Mouse (Mus musculus): ENCODE measurements at regions not wholly inside any gene's neighbourhood (a gene's known extent, or its start where the extent isn't known, plus 50 kb on each side); places are given as distances from the start of the nearest gene placed in this dataset.
"Not testable (repeated sequence)": the region's sequence is repeated elsewhere in the genome, so short reads cannot be mapped to it uniquely, and the experiment has no call there.

GRCm38 (mm10) chr1:30548761-30549160 is 325.0 kb downstream of the Phf3 start:
- not testable (repeated sequence) for DNase-seq (ENCODE audit: low spot score)

- DNase-seq (ENCODE audit: low spot score): no peak
These were observed 333.5 kb downstream of the Phf3 start for GRCm38 (mm10) chr1:30540088-30540698.

- peak; percentile 20 for DNase-seq (ENCODE audit: low spot score)
These were observed 336.4 kb downstream of the Phf3 start for GRCm38 (mm10) chr1:30536989-30537975.

GRCm38 (mm10) chr1:30517348-30517747 is 356.4 kb downstream of the Phf3 start:
- DNase-seq (ENCODE audit: low spot score): no peak

GRCm38 (mm10) chr1:30515846-30516245 is 357.9 kb downstream of the Phf3 start:
- DNase-seq (ENCODE audit: low spot score): no peak

GRCm38 (mm10) chr1:30503224-30503623 is 370.5 kb downstream of the Phf3 start:
- peak; percentile 54 for DNase-seq (ENCODE audit: low spot score)

GRCm38 (mm10) chr1:30460295-30460958 is 413.3 kb downstream of the Phf3 start:
- no peak for DNase-seq (ENCODE audit: low spot score)

GRCm38 (mm10) chr1:30437964-30438363 is 435.8 kb downstream of the Phf3 start:
- no peak for DNase-seq (ENCODE audit: low spot score)

- DNase-seq (ENCODE audit: low spot score): no peak
These were observed 457.1 kb downstream of the Phf3 start for GRCm38 (mm10) chr1:30416582-30416981.

GRCm38 (mm10) chr1:30414881-30415439 is 458.8 kb downstream of the Phf3 start:
- DNase-seq (ENCODE audit: low spot score): peak; percentile 26

All from embryo, embryonic 10.5 days (tissue).